Mouse (Mus musculus) leukemia stem cell, adult 10-12 weeks (primary cell): ENCODE results near the gene Ube3a. TPM values are rescaled to one million over a fixed set of nuclear protein-coding genes. Genes with fewer than 3 reads are reported as not detected.

Experiments used
- polyA plus RNA-seq: library from polyadenylated mRNA; stranded (reverse); fragments of >175 nt; gene quantifications from 2 replicates; pipeline ENCODE4 v1.2.3, GENCODE M21; 2012; ENCODE audit warnings: low replicate concordance

The Ube3a gene
- 40.3 and 171 TPM in 2 replicates for polyA plus RNA-seq

DNA sequence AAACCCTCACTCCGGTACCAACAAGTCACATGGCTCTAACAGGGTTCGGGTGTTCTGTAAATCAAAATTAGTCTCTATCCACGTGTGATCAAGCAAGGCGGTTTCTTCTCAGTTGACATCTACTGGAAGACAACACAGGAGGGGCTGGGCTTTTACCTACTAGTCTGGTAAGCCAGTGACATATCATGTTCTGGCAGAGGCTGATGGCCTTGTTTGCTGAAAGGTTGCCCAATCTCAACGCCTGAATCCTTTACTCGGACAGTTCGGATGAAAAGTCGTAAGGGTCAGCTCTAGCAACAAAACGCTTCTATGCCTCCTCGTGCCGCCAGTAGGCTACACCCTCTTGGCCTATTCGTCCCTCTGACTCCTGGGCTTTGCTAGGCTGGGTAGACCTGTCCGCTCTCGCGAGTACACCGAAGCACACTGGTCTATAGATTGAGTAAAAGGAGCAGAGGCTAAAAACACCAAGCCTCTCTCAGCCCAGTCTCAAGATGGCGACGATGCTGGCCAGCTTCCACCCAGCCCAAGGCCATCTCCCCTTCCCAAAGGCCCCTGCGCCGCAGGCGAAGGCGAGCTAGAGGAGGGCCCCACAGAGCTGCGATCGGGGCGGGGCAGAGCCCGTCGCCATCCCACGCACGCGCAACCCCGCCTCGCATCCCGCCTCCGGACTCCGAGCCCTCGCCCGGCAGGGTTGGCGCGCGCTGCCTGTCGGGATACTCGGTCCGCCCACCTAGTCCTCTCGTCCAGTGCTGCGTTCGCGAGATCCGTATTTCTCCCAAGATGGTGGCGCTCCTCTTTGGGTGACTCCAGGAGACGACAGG is at the start of gene Ube3a:
Gene Ube3a (plus strand): TSS at position 706 of the 821 bp plus-strand sequence.

